Mouse (Mus musculus) v-Abl transformed pro-B cells (cell line): Measurements from ENCODE around the gene Gm28047.

Experiments
- in situ Hi-C, 2 experiments: fragments of 400-800 bp; cut with MboI; formaldehyde crosslinking; loops; one replicate each; pipeline ENCODE4 v1.15.1; 2025; ENCODE audit not compliant: unreplicated experiment in 2 of 2

The Gm28047 gene

DNA sequence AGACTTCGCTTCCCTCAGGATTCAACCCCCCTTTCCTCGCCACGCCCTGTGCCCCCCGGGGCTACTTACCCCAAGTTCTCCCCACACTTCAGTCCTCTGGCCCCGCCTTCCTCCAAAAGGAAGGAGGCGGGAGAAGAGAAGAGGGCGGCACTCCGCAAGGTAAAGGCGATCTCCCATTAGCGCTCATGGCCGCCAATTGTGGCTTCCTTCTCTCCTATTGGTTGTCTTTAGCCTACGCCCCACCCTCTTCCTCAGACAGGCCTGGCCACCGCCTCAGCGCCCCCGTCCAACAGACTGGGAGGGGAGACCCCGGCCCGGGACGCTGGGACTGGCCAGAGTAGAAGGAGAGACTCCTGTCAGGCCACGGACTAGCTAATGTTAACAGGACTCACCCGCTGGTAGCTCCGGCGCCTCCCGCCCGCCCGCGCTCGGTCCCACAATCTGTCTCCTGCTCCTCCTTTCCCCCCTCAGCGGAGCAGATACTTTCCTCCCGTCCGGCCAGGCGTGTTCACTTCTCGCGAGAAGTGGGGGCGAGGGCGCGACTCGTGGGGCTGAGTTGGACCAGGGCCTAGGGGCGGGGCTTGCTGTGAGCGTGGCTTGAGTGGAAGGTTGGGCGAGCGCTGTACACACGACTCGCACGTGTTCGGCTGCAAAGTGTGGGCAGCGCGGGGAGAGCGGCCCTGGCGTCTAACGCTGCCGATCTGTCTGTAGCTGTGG lies at the start of gene Gm28047, which contains the start of gene Atf7:
TSS of gene Gm28047 (minus strand) at position 98 of the 717 bp plus-strand sequence.
TSS of gene Atf7 (minus strand) at position 495 of the 717 bp plus-strand sequence.
- in situ Hi-C loops: loop anchor here (5.0 kb wide), 4 partner anchors 37 to 158 kb away; no protein-coding TSS in a partner anchor

DNA sequence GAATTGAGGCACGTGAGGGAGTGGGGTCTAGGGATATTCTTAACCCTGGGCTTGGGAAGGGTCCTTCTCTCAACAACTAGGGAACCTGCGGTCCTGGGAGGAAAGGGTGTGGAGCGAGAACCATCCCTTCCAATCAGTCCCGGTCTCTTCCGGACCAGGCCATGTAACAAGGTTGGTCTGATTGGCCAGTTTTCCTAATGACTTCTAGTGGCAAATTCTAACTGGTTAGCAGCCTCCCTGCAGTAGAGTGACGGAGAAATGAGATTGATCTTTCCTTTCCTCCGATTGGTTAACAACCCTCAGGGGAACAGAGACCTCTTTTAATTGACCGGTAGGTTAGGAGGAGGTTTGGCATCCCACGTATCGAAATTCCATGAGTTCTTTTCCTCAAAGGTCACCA lies 48.7 kb upstream of the Gm28047 start:
- in situ Hi-C loops: loop anchor here (5.0 to 10.0 kb wide), 2 partner anchors 149 to 206 kb away; partner anchors contain the start of gene Npff (in 1 of the 2)

DNA sequence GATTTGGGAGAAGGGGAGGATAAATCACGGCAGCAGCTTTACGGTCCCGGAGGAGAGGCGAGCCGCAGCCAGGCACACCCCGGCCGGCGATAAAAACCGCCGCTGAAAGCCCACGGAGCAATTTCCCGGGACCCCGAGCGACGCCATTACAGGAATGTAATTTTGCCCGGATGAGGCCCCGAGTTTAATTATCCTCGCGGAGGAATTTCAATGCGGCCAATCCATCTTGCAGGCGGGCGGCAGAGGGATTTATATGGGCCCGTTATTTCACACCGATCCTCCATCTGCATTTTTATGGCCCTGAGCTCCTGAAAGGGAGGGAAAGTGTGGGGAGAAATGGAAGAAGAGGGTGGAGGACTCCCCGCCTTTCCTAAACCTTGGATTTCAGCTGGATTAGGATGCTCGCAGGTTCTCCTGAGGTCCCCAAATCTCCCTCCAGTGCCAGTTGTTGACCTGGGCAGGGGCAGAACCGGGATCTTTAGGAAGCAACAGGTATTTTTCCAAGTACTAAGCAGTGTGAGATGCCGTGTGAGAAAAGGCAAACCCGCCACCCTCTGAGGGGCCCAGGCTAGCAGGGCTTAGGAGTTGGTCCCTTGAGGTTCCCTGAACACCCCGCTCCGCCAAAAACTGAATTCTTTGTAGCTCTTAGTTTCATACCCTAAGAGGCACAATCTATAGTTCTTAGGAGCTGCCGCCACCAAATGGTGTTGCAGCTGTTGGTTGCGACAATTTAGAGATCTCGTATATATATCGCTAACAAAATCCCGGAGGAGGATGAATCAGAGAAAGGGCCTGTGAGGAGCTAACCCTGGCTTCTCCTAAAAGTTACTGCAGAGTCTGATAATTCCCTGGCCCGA lies 47.6 kb upstream of the Gm28047 start, which contains the start of gene Atp5g2:
TSS of gene Atp5g2 (minus strand) at position 138 of the 857 bp plus-strand sequence.
- in situ Hi-C loops: loop anchor here (5.0 to 10.0 kb wide), 2 partner anchors 148 to 205 kb away; partner anchors contain the start of gene Npff (in 1 of the 2)

DNA sequence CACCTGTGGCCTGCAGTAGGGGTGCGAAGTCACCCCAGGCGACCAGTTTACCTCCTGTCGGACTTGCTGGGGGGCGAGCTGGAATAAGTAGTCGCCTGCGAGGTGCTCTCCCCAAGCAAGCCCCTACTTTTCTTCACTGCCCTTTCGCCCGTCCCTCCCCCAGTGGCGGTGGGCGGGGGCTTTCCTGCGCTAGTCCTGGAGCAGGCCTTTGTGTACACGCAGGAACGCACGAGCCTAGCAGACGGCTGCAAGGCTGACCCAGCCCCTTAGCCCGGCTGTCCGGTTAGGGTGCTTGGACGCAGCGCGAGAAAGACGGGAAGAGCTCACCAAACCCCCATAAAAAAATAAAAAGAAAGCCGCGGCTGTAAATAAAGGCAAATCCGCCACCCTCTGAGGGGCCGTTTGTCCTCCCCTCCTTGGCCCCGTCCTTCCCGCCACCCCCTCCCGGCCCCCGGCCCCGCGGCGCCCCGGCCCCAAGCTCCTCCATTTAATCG lies 46.9 kb upstream of the Gm28047 start:
- in situ Hi-C loops: loop anchor here (5.0 to 10.0 kb wide), 2 partner anchors 147 to 204 kb away; partner anchors contain the start of gene Npff (in 1 of the 2)

DNA sequence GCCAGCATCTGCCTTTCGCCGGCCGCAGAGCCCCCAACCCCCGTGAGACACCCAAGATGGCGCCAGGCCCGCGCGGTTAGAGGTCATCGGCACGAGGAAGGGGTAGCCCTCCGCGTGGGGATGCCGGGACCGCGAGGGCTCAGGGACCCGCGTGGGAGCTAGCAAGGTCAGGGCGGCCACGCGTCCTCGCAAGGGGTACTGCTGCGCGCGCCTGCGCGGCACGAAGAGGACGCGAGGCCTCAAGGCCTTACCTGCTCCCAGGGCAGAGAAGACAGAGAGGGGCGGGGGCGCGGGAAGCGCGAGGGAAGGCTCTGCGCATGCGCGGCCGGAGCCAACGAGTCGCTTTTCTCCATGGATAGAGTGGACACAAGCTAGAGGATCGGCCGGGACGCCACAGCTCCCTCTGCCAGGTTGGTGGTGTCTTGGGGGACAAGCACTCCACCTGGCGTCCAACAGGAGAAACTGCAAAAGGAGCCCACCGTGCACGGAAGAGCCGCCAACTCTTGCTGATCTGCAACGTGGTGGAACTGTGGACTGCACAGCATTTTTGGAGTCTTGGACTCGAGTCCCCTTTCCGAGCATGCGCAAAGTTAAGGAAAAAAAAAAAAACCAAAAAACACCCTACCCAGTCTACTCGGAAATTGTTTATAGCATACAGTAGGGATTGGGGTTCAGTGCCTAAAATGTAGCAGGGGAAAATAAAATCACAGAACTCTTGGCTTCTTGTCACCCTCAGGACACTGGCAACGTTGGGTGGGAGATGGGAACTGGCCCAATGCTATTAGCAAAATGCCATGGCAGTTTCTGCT lies 46.1 kb upstream of the Gm28047 start:
- in situ Hi-C loops: loop anchor here (5.0 to 10.0 kb wide), 2 partner anchors 146 to 204 kb away; partner anchors contain the start of gene Npff (in 1 of the 2)

DNA sequence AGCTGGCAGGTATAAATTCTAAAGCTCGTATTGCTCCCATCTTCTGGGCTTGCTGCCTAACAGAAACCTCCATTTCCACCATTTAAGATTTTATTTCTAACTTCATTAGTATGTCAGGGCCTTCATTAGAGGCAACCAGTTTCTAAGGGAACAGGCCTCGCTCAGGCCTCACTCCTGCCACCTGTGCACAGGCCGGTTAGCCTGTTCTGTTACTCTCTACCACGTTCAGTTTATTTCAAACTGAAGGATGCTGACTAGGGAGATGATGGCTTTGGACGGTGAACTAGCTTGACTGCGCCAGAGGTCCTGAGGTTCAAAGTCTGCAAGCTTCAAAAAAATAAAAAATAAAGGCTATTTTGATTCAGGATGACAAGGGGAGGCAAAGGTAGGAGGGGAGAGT lies 45.4 kb upstream of the Gm28047 start:
- in situ Hi-C loops: loop anchor here (5.0 to 10.0 kb wide), 2 partner anchors 145 to 203 kb away; partner anchors contain the start of gene Npff (in 1 of the 2)

DNA sequence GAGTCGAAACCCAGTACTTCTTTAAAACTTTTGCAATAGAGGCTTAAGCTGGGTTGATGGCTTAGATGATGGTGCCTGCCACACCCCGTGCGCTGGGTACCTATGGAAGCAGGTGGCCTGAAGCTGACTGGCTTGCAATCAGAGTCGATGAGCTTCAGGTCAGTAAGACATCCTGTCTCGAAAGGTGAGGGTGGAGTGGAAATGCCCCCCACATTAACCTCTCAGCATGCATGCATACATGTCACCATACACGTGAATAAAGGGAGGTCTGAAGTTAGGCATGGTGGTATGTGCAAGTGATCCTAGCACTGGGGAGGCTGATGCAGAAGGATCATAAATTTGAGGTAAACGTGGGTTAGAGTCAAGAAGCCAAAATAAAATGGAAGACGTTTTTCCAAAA lies 44.7 kb upstream of the Gm28047 start:
- in situ Hi-C loops: loop anchor here in 1 of 2 experiments (5.0 kb wide), 1 partner anchor 42 kb away; the partner anchor contains the start of genes Atf7 and Gm28047

DNA sequence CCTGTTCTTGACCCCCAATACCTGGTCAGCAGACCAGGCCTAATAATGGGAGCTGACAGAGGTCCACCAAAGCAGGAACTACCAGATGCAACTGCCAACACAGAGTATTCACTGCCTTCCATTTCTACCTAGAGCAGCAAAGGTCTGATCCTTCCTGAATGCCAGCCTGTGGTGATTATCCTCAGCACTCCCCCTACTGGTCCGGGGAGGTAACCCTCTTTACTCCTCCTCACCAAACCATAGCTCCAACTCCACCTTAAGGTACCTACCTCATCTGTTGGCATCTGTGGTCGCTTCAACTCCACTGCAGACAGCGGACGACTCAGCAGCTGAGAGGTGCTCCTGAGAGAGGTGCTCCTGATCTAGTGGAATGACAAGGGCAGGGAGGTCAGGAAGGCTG lies 40.6 kb upstream of the Gm28047 start:
- in situ Hi-C loops: loop anchor here in 1 of 2 experiments (5.0 kb wide), 1 partner anchor 38 kb away; the partner anchor contains the start of genes Atf7 and Gm28047

DNA sequence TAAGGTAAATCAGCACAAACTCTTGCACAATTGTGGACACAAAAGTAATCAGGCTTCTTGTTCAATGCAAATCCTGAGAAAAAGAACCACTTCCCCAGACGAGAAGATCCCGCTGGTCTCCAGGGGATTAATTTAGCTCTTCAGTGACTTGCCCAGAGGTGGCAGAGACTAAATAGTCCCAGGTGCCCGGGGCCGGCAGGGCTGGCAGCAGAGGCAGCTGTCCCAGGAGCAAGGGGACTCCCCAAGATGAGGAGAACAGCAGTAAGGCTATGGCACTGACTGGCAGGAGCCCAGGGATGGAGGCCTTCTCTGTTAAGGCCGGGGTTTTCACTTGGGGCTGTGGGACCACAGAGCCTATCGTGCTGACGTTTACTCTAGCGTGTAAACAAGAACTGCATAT lies 39.0 kb upstream of the Gm28047 start:
- in situ Hi-C loops: loop anchor here in 1 of 2 experiments (5.0 kb wide), 1 partner anchor 37 kb away; the partner anchor contains the start of genes Atf7 and Gm28047

DNA sequence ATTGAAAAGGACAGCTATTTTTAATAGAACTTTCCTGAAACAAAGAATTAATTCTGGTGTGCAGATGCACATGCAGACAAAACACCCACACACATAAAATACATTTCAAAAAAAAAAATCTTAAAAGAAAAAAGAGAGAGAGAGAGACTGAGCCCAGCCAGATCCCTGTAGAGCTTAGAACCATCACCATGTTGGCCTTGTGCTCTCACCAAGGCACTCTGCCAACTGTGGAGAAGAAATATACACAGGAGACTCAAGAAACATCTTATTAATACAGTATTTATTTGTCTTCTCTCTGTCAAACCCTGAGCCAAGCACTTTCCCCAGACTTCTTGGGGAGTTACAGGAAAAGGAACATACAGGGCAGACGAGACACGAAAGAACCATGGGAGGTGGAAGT lies 37.7 kb upstream of the Gm28047 start:
- in situ Hi-C loops: loop anchor here in 1 of 2 experiments (5.0 kb wide), 1 partner anchor 35 kb away; the partner anchor contains the start of genes Atf7 and Gm28047

DNA sequence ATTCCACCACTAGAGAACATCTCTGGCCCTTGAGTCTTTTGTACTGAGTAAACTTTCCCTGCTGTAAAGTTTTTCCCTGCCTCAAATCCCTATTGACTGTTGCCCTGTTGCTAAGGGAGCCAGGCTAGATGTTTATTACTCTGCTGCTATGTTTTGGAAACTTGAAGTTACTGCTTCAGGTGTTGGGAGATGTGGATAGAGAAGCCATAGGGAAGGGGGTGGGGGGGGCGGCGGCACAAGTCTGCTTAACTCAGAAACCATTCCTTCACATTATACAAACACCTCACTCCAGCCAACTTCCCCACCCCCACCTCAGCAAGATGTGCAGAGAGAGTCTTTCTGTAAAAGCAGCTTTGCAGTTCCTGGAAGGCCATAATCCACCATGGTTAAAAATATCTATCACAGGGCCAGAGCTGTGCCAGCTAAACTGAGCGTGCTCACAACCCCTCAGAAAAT lies 33.1 kb upstream of the Gm28047 start:
- in situ Hi-C loops: loop anchor here in 1 of 2 experiments (10.0 kb wide), 1 partner anchor 113 kb away; no protein-coding TSS in a partner anchor

DNA sequence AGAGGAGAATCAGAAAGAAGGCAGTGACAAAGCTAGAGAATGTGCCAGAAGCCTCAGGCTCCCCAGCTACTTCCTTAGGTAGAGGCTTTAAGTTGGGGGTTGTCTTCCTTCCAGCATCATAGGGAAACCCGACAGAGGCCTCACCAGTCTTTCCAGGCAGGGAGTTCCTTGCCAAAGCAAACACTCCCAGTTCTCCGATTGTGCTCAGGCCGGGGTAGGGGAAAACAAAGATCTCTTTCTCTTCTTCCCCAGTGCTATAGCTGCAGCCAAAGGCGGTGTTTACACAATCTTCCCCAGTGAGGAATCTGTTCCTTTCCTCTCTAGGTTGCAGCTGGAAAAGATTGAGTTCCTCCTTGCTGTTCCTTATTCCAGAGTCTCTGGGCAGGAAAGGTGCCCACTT lies 31.8 kb upstream of the Gm28047 start:
- in situ Hi-C loops: loop anchor here in 1 of 2 experiments (10.0 kb wide), 1 partner anchor 112 kb away; no protein-coding TSS in a partner anchor

DNA sequence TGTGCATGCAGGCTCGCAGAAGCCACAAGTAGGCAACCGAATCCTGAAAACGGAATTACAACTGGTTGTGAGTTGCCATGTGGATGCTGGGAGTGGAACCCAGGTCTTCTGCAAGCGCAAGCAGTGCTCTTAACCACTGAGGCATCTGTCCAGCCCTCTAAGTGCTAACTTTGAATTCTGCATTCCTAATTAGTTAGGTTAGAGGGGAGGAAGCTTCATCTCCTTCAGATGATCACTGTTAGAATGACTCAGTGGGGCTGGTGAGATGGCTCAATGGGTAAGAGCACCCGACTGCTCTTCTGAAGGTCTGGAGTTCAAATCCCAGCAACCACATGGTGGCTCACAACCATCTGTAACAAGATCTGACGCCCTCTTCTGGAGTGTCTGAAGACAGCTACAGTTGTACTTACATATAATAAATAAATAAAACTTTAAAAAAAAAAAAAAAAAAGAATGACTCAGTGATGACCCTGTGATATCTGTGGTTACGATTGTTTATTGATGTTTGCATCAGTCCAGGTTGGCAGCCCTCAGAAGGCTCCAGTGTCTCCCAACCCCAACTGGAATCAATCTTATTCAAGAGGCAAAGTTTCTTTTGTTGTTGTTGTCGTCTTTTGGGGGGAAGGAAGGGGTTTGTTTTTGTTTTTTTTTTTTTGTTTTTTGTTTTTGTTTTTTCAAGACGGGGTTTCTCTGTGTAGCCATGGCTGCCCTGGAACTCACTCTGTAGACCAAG lies 27.2 kb upstream of the Gm28047 start:
- in situ Hi-C loops: loop anchor here in 1 of 2 experiments (10.0 kb wide), 1 partner anchor 107 kb away; no protein-coding TSS in a partner anchor

DNA sequence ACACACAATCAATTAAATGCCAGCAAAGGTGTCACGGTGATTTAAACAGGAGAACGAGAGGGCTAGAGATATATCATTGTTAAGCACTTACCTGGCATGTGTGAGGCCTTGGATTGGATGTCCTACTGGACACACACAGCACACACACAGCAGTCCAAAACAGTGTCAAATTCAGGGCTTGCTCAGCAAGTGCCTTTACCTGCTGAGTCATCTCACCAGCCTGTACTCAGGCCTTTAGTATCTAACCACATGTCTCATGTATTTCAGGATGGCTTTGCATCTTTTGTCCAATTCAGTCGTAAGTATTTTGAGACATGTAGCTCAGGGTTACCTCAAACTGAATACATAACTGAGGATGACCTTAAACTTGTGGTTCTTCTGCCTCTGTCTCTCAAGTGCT lies 26.2 kb upstream of the Gm28047 start:
- in situ Hi-C loops: loop anchor here in 1 of 2 experiments (10.0 kb wide), 1 partner anchor 106 kb away; no protein-coding TSS in a partner anchor

DNA sequence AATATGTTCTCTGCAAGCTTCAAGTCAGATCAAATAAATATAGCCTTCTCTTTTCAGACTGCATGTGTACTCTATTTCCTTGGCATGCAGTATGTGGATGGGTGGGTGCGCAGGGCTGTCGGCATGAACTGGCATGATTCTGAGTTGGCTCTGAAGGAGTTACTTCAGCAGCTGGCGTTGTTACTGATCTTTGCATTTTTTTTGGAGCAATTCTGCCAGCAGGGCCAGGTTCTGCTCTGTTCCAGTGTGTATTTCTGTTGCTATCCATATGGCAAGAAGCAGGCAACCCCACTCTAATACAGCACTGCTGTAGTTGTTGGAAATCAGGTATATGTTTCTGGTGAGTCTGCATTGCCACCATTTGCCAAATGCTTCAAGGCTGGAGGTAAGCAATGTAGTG lies 10.9 kb upstream of the Gm28047 start:
- in situ Hi-C loops: no loop called here

DNA sequence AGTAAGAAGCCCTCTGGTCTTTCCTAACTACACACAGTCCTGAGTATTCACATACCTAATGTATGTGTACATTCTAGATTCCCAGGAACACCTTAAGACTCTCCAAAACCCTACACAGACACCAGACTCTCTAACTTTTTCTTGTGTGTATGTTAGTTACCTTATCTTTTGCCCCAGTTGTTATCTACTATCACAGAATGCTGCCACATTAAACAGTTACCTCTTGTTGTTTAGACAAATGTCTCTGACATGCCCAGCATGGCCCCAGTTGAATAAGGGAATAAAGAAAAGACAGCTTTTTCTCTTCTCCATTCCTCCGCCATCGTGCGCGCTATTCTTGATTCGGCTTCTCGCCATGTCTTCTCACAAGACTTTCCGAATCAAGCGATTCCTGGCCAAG lies 9.8 kb upstream of the Gm28047 start:
- in situ Hi-C loops: no loop called here

DNA sequence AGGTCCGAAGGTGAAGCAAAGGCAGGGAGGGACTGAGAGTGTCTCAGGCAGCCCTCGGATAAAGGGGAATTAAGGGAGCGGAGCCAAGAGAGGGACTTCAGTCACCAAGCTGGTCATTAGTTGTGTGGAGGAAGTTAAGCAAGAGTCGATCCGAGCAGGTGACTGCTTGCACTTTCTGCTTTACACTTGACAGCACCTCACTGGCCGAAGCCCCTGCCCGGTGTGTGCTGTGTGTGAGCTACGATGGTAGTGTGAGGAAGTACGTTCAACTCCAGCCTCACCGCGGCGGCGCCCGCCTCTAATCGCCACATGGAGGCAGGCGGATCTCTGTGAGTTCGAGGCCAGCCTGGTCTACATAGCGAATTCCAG lies 804 bp upstream of the Gm28047 start:
- in situ Hi-C loops: loop anchor here (5.0 kb wide), 2 partner anchors 37 to 42 kb away; no protein-coding TSS in a partner anchor

DNA sequence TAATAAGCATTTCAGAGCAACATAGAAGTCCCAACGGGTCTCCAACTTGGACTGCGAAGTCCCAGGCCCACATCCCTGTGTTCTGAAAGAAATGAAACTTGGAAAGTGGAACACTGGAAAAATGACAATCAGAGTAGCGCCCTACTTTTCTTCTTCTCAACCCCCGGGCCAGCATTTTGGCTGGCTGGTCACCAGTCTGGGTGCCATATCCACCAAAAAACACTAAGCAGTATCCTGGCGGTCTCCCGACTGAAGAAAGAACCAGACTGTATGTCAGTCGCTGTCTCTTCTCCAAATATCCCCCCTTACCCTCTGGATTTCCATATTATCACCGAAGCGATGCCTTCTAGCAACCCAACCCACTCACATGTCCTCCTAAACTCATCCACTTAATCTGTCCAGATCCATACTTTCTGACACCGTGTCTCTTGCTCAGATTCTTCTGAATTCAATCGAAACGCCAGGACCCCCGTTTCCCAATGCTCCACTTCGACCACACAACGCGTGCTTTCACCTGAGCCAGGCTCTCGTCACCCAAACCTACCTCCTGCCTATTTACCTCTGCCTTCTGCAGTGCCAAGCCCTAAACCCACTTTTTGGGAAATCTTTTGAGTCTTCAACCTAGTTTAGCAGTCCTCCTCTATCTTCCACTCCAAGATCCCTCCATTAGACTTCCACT lies 437 bp downstream of the Gm28047 start:
- in situ Hi-C loops: loop anchor here in 1 of 2 experiments (5.0 kb wide), 2 partner anchors 97 to 157 kb away; no protein-coding TSS in a partner anchor
